Mouse (Mus musculus) gastrocnemius, postnatal 36 days (tissue): Measurements from ENCODE around the gene Fubp3. TPM values are rescaled to one million over a fixed set of nuclear protein-coding genes. Genes with fewer than 3 reads are reported as not detected.
A peak's percentile ranks its signal among the peaks of the same experiment; 100 is the strongest.
"Not testable (repeated sequence)": the region's sequence is repeated elsewhere in the genome, so short reads cannot be mapped to it uniquely, and the experiment has no call there.

Experiments used
- DNase-seq, 2 experiments: peaks; one replicate each; pipeline ENCODE4 v3.0.0; 2022
- intact Hi-C: fragments of 180-260 bp; cut with DNase I; formaldehyde crosslinking; loops from one replicate; pipeline ENCODE4 v1.15.1; 2025
- long read RNA-seq, 2 experiments: library from polyadenylated mRNA; stranded (forward); transcript quantifications; one replicate each; pipeline ENCODE4 v2.0.0; 2021
- total RNA-seq, 2 experiments: library from RNA; stranded (reverse); gene quantifications; 2 replicates each; pipeline ENCODE4 v1.2.3; 2021

Gene Fubp3
- 10 to 100 TPM in 1 of 2 experiments, 1 to 10 TPM in 1; 8.5 to 10.5 TPM for total RNA-seq
- long read RNA-seq, experiment 1, partial matches to known transcripts: 1 of 5 reads
- long read RNA-seq, experiment 1, other reads (novel, unspliced or antisense): 1 of 5 reads
- long read RNA-seq, experiment 2, partial matches to known transcripts: 5 of 9 reads
- long read RNA-seq, experiment 2, other reads (novel, unspliced or antisense): 2 of 9 reads

DNA sequence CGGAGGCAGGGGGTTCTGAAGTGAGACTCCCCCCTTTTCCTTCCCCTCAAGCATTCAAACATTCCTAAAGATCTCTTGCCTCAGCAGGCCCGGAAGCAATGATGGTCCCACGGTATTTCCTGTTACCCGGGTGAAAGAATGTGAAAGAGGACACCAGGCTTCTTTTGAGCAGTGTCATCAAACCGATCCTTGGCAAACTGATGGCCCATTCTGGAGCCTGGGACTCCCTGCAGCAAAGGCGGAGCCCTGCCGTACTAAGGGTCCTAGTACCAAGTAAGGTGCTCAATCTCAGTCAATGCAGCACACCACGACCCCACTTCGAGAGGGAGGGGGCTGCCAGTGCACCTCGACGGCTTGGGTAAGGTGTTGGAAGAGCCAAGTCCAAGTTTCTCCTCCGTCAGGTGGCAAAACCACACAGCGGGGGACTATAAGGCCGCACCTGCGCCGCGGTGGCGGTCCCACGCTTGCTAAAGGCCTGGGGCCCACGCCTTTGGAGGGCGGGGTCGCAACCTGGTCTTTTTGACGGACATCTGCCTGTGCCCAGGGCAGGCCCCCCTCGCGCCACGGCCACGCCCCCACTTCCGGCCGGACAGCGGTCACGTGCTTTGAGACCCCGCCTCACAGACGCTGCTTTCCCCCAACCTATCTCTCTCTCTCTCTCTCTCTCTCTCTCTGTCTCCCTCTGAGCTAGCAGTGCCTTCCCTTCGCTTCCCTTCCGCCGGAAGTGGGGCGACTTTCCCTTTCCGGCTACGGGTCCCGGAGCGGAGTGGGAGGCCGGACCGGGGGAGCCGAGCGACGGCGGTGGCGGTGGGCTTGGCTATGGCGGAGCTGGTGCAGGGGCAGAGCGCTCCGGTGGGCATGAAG lies at the start of gene Fubp3:
Gene Fubp3 (plus strand): TSS at position 601 of the 864 bp plus-strand sequence.
- intact Hi-C loops: no loop called here
- peak; percentile 83 for DNase-seq

DNA sequence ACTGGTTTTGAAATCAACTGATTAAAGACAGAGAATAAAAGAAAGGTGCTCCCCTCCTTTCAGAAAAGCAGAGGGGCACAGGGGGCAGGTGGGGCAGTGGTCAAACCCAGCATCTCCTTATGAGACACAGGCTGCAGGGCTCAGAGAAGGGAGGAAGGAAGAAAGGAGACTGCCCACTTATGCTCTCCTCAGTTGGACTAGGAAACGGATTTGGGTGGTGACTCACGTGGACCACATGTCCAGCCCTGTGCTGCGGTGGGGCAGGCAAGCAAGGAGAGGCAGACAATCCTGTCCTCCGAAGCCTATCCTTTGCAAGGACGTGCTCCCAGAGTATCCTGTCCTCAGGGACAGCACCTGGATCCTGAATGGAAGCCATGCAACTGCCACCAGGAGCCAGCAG lies 47.8 kb upstream of the Fubp3 start:
- DNase-seq: no peak
- intact Hi-C loops: no loop called here

DNA sequence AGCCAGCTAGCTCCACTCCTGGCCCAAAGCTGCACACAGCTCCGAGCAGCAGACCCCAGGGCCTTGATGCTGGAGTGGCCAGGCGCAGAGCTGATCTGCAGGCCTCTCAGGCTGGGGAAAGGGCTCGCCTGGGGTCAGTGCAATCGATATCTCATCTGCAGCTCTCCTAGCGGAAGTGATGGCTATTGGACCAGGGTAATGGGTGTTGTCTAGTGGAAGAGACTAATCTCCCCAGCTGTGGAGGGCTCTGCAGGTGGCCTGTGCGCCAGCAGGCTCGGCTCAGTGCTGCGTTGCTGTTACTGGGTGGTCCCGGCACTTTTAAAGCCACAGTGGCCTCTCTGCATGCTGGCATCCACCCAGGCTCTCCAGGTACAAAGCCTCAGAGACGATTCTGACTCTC lies 46.7 kb upstream of the Fubp3 start:
- no peak for DNase-seq
- intact Hi-C loops: no loop called here

DNA sequence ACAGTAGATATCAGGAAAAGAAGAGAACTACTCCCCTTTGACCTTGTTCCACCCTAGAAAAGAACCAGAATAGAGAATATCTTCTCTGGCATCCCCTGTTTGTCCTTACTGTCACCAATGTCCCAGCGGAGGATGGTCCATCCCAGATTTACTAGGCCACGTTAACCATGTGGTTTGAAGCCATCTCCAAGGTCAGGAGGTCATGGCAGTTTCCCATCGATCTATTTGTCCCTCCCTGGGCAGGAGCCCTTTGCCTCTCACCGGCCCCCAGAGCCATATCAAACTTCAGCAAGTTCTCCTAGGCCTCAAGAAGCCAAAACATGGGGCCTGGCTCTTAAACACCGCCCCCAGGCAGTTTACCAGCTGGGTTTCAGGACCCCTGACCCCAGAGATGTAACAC lies 42.2 kb upstream of the Fubp3 start:
- intact Hi-C loops: no loop called here
- no peak for DNase-seq

DNA sequence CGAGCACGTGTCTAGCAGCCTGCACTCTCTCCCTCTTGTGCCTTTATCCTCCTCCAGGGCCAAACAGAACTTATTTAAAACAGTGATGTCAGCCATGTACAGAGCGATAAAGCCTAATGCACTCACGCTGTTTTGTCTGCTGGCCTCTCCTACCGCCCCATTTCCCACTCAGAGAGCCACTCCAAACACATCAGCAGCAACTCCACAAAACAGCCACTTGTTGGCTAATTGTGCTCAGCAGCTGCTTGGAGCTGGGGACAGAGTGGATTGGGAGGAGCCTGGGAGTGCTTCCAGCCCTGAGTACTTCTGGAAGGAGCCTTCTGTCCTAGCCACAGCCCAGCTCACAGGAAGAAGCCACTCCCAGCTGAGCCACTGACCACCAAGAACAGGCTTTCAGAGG lies 35.4 kb upstream of the Fubp3 start:
- peak; percentile 38 to 57 for DNase-seq
- intact Hi-C loops: no loop called here

DNA sequence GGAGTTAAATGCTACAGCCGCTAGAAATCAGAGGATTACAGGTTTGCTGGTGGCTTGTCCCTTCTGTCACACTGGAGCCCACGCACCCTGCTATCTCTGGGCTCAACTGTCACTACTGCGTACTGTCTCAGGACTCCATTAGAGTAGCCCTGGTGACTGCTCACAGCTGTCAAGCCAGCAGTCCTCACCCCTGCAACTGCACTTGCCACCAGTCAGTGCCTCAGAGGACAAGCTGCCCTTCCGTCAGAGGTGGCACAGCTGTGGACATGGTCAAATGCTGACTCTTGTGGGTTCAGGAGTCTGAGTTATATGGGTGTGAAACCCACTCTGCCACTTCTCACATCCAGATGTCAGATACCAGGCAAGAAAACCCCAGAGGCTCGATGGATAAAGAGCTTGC lies 33.7 kb upstream of the Fubp3 start:
- no peak for DNase-seq
- intact Hi-C loops: no loop called here

DNA sequence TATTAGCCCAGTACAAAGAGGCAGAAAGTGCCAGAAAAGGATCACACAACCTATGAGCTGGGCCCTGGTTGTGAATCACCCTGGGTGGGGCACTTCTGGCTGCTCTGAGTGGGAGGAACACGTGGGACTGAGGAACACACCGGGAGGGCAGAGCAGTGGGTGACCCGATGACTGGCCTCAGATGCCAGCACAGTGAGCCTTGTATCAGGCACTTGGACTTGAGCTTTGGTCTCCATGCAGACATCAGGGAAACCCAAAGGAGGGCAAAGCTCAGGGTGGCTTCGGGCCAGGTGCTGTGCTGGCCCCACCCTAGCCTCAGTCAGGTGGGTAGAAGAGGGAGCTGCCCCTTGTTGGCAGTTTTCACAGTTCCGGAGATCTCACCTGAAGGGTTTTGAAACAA lies 30.9 kb upstream of the Fubp3 start:
- DNase-seq: no peak
- intact Hi-C loops: no loop called here

DNA sequence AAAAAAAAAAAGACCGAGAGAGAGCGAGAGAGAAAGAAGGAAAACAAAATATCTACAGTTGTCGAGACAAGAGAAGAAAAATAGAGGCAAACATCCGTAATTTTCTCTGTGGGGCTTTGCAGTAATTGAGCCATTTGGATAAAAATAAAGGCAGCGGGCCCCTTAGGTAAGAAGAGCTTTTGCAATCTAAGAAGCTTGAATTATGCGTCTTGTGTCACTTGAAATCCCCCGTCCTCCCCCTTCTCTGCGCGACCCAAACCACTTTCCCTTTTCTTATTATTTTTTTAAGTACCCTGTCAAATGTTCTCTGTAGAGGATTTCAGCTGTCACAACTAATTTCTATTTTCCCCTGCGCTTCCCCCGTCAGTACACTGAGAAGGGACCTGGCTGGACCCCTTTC lies 24.7 kb upstream of the Fubp3 start:
- intact Hi-C loops: no loop called here

DNA sequence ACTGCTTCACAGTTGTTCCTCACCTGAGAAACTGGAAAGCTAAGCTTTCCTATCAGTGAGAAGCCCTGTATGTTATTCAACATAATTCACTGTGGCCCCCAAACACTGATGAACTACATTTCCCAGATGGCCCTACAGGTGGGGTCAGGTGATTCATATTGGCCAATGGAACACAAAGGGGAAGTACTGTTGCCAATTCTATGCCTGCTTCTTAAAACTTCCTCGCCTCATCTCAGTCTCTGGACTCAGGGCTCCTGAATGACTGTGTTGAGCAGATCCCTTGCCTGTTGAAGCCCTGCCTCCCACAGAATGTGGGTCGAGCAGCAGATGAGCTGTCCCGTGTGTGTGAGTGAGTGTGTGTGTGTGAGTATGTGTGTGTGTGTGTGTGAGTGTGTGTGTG lies 21.9 kb upstream of the Fubp3 start:
- DNase-seq: no peak
- intact Hi-C loops: no loop called here

More for the DNA sequence above, 24.7 kb upstream of the Fubp3 start:
- DNase-seq: no peak

DNA sequence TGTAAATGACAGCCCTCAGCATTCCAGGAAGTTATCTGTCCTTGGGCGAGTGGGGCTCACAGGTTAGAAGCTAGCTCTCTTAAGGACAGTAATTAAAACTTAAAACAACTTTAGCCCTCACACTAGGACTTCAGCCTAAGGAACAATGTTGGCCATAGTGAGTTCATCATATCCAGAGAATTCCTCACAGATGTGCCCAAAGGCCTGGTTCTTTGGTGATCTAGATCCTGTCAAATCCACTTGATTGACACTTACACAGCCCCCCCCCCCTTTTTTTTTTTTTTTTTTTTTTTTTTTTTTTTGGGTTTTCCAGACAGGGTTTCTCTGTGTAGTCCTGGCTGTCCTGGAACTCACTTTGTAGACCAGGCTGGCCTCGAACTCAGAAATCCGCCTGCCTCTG lies 21.1 kb upstream of the Fubp3 start:
- DNase-seq, intact Hi-C loops: not testable (repeated sequence)

DNA sequence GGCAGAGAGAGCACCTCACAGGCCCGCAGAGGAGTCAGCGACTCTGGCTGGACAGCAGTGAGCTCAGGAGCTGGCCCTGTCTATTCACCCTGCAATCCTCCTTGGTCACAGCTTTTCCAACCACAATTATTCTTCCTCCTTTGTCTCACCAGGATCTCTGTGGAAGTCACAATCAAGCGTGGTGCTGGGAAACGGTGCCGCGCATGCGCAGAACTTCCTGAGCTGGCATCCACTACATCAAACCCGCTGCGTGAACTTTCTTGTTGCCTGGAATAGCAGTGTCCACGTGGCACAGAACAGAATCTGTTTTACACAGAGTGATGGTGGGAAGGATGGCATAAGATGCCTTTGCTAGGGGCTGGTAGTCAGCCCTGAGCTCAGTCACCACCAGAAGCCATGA lies 20.5 kb upstream of the Fubp3 start:
- DNase-seq: no peak
- intact Hi-C loops: no loop called here

DNA sequence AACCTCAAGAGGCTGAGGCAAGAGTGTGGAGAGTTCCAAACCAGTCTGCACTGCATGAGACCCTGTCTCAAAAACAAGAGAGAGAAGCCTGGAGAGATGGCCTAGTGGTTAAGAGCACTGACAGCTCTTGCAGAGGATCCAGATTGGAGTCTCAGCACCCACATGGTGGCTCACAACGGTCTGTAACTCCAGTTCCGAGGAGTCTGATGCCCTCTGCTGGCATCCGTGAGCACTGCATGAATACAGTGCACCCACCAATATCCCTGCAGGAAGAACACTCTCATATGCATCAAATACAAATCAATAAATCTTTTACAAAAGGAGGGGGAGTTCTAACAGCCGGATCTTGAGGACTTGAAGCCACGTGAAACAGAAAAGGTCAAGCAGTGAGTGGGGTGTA lies 17.8 kb upstream of the Fubp3 start:
- intact Hi-C loops: no loop called here
- no peak for DNase-seq

DNA sequence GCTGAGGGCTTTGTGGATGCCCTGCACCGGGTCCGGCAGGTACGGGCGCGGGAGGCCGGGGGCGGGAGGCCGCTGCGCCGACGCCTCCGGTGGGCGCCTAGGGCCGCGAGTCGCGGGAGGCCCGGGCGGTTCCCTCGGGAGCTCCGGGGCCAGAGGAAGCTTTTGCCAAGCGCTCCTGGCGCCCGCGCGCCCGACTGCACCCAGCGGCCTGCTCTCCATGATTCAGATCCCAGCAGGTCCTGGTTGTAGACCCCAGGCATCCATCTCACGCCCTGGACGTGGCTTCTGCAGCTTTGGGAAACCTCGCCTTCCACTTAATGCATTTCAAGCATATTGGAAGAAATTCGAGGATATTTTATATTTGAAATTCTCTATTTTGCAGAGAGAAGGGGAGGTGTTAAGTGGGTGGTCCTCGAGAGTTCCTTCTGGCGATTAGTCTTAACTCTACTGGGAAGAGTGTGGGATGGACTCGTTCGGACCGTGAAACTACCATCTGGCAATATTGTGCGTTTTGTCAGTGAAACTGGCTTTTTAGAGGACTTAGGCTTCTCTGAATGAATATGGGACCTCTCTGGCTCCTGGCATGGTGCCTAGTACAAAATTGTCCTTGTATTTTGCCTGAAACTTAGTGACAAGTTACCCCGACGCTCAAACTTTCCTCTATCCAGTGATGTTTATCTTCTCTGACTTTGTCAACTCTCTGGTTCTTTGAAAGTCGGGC lies 624 bp downstream of the Fubp3 start:
- intact Hi-C loops: no loop called here
- DNase-seq: no peak

DNA sequence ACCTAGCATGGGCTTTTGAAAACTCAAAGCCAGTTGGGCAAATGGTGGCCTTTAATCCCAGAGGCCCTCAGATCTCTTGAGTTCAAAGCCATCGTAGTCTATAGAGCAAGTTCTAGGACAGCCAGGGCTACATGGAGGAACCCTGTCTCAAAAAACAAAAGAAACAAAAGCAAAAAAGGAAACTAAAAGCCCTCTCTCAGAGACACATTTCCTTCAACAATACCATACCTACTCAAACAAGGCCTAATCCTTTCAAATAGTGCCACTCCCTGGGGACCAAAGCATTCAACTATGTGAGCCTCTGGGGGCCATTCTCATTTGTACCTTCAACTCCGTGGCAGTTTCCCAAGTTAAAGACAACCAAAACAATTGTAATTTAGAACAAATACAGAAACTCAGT lies 9.2 kb downstream of the Fubp3 start:
- no peak for DNase-seq
- intact Hi-C loops: no loop called here

DNA sequence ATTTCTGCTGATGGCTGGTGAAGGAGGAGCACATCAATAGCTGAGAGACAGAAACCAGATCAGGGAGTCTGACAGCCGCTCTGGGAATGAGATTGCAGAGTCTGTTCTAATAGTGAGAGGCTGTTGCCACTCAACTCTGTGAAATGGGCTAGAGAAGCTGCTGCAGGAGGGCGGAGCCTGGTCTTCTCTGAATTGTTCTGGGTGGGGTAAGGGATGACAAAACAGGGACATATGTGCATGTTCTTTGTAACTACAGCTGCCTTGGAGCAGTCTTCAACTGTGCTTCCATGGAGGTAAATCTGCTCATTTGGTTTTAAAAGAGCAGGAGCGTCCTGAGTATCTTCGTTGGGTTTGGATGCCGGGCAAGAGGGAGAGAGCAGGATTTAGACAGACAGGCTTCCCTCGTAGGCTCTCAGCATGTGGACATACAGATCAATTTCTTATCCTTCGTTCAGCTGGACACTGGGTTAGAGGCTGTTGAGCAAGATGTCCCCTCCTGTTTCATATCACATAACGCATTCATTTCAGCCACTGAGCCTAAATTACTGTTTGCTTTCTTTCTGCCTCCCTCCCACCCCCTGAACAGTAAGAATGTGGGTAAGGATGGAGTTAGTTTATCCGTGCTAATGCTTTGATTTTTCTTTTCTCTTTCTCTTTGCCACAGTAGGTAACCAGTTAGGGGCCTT lies 19.5 kb downstream of the Fubp3 start:
- intact Hi-C loops: no loop called here
- no peak for DNase-seq

DNA sequence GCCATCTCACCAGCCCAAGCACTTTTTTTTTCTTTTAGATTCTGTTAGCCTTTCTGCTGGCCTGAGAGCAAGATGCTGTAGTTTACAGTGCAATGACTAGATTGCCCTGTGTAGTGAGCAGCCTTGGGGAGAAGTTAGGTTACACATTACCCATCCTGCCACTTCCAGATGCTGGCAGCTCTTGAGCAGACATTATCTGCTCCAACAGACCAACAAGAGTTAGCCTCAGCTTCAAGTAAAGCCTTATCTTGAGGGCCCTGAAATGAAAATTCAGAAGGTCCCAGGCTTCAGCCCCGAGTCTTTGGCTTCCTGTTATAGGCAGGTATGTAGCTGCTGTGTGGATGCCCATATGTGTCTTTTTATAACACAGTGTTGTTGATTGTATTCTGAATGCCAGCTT lies 35.1 kb downstream of the Fubp3 start:
- DNase-seq: no peak
- intact Hi-C loops: no loop called here

DNA sequence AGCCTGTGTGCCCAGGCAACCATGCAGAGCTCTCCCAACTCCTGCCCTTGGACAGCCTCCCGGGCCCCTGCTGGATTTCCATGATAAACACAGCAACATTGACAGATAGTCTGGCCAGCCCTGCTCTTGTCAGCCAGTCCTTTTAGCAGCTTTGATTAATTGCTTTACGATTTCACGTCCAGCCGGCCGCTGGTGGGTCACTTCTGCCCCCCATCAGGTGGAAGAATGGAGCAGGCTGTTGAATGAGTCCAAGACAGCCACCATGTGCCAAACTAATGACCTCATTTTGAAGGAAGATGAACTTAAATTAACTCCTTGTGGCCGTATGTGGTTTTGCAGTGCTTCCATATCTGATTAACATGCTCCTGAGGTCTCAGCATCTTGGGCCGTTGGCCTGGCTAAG lies 37.4 kb downstream of the Fubp3 start:
- DNase-seq: no peak
- intact Hi-C loops: no loop called here

DNA sequence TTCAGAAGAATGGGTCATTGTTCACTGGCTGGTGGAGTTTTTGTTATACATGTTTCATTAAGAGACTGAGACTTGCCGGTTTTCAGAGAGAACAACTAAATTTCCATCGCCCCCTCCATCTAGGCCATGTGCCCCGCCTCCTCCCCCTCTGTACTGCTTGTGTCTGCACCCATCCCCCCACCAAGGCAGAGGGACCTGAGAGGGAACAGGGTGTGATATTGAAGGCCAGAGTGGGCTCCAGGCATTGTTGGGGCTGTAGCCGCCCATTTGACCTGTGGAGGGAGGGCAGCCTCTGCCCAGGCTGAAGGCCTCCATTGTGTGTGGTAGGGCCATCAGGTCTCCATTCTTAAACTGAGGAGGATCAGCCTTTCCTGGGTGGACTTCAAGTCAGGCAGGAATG lies 38.5 kb downstream of the Fubp3 start:
- DNase-seq: no peak
- intact Hi-C loops: no loop called here

DNA sequence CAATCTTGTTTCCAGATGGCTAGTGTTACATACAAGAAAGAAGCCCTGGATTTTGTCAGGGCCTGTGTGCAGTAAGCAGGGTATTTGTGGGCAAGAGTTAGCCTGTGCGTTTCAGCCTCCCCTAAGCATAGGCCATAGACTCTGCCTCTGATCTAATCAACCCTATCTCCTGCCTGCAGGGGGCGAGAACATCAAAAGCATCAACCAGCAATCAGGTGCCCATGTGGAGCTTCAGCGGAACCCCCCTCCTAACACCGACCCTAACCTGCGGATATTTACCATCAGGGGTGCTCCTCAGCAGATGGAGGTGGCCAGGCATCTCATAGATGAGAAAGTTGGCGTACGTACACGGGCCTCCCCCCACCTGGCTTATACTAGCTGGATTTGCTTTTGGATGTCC lies 38.9 kb downstream of the Fubp3 start:
- intact Hi-C loops: no loop called here
- no peak for DNase-seq

DNA sequence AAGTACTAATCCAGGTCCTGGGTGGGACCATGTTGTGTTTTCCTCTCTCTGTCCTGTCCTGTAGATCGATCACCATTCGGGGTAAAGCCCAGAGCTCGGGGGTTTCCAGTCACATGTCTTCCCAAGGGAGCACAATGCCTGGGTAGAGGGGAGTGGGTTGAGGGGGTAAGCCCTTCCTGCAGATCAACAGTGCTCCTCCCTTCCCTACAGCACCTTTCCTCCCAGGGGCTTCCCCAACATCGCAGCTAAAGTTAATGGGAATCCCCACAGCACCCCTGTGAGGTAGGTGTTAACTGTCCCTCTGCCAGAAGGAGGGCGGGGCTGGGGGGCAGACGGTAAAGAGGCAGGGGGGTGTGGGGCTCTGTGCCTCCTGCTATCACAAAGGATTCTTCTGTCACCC lies 40.2 kb downstream of the Fubp3 start:
- intact Hi-C loops: no loop called here
- DNase-seq: no peak

DNA sequence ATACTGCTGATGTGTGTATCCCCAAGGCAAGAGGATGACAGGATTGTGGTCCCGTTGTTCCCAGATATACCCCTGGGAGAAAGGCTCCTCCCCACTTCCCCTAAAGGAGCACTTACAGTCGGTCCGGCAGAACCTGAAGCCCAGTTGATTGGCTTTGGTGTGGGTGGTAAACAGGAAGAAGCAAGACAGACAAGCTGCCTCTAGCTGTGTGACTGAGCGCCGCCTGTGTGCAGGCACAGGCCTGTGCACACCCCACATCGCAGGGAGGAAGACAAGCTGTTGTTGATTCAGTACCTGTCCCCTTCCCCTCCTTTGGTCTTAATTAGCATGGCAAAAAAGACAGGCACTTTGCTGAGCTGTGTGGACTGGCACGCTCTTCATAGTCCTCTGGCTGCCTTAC lies 41.3 kb downstream of the Fubp3 start:
- intact Hi-C loops: no loop called here

More for the DNA sequence above, 41.3 kb downstream of the Fubp3 start:
- no peak for DNase-seq
